Mouse (Mus musculus) cerebellum, postnatal 25 days (tissue): ENCODE data around the gene Shf.

Source experiments
- DNase-seq, 2 experiments: peaks; one replicate each; pipeline ENCODE4 v3.0.0; 2021; ENCODE audit warnings: mixed read lengths in 2 of 2

The Shf gene

GRCm38 (mm10) chr2:122301921-122302573, 66.9 kb downstream of the Shf start:
- no peak for DNase-seq

GRCm38 (mm10) chr2:122301081-122301920, 67.7 kb downstream of the Shf start:
- peak; percentile 57 to 68 for DNase-seq

- no peak for DNase-seq
Measured at GRCm38 (mm10) chr2:122300656-122301020, 68.3 kb downstream of the Shf start.

- DNase-seq = no peak
Measured at GRCm38 (mm10) chr2:122299911-122300655, 68.9 kb downstream of the Shf start.
